Mouse (Mus musculus): ENCODE data around the gene Arrdc3. TPM values are rescaled to one million over a fixed set of nuclear protein-coding genes. Genes with fewer than 3 reads are reported as not detected.
"Not testable (repeated sequence)": the region's sequence is repeated elsewhere in the genome, so short reads cannot be mapped to it uniquely, and the experiment has no call there.

Gene Arrdc3
- 10 to 100 TPM; 31.4 to 36.9 TPM for total RNA-seq (2021)
- long read RNA-seq, experiment 1, full-length matches to known transcripts, result 11 of 16 reads
- long read RNA-seq, experiment 1, partial matches to known transcripts, result 1 of 16 reads
- long read RNA-seq, experiment 1, other reads (novel, unspliced or antisense), result 4 of 16 reads
- long read RNA-seq, experiment 2, full-length matches to known transcripts, result 16 of 22 reads
- long read RNA-seq, experiment 2, partial matches to known transcripts, result 6 of 22 reads
- long read RNA-seq, experiment 2, other reads (novel, unspliced or antisense), result 0 of 22 reads

DNA sequence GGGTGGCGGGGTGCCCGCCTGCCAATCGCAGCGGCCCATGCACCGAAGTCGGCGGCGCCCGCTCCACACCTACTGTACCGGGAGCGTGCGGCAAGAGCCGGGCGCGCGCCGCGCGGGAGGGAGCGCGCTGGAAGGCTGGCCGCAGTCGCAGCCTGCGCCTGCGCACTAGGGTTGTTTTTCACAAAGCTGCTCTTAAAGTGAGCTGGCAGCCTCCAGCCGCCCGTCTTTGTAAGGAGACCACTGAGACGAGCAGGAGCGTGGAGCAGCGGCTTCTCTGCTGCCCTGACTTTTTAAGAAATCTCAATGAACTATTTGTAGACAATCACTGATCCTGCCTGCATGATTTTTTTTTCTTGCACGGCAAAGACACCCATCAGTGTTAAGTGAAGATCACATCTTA, at the start of gene Arrdc3:
TSS of gene Arrdc3 (plus strand) at position 195 of the 400 bp plus-strand sequence.
- intact Hi-C loops (cut with DNase I), result loop anchor here (2.0 to 10.0 kb wide), 4 partner anchors 58 to 902 kb away; partner anchors contain the start of gene Cetn3
- DNase-seq, result peak; percentile 94 to 96

- intact Hi-C loops (cut with DNase I), result loop anchor here (5.0 kb wide), 2 partner anchors 510 to 565 kb away; no protein-coding TSS in a partner anchor
- peak; percentile 51 to 56 for DNase-seq
These were observed 21.0 kb upstream of the Arrdc3 start for GRCm38 (mm10) chr13:80862215-80862614.

DNA sequence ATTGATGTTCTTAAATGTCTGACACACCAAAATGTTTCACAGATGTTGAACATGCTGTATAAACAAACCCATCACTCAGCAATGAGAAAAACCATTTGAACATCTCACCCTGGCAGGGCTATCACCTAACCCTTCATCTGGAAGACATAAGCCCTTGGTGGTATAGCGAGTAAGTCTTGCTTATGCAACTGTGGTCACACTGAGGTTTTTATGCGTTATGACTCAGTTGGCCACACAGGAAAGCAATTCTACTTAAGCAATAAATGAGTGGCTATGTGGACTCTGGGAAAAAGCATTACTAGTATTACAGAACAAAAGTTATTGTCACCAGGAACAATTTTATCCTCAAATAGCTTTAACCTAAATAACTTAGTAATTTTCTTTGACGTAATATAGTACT, 19.0 kb upstream of the Arrdc3 start:
- DNase-seq, result no peak
- intact Hi-C loops (cut with DNase I), result loop anchor here (5.0 kb wide), 2 partner anchors 508 to 563 kb away; no protein-coding TSS in a partner anchor

GRCm38 (mm10) chr13:80875126-80875525, 8.1 kb upstream of the Arrdc3 start:
- no peak for DNase-seq
- intact Hi-C loops (cut with DNase I), result no loop called here

- intact Hi-C loops (cut with DNase I), result loop anchor here (1.0 to 10.0 kb wide), 5 partner anchors 82 to 904 kb away; partner anchors contain the start of gene Cetn3
- no peak for DNase-seq
These were observed 2.4 kb upstream of the Arrdc3 start for GRCm38 (mm10) chr13:80880756-80881155.

DNA sequence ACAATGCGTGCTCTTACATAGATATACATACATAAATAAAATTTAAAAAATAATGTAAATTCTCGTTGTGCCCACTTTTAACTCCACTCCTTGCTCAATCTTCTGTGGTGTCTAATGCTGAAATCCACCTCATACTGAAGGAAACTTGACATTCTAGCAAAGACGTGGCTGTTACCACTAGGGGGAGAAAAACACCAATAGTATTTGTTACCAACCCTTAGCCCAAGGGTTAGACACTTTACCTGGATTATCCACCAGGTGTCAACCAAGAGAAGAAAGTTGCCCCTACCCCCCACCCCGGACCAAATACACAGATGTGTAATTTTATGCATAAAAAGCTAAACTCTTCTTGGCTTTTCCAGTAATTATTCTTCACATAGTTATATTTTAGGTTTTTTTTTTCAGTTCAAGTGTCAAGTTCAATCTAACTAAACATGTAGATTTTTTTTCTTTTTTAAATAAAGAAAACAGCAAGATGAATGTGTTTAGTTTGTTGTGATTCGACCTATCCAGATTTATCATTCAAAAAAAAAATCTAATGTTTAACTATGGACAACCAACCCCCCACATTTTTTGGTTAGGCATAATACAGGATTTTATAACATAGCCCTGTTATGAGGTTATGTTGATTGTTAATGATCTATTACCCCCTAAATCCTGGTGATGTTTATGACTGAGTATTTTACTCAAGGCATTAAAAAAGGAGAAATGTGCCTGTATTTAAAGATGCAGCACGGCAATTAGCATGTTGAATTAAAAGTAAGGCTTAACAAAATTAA, 1.3 kb upstream of the Arrdc3 start:
- peak in 1 of 2 experiments; percentile 23 for DNase-seq
- intact Hi-C loops (cut with DNase I), result loop anchor here (1.0 to 10.0 kb wide), 6 partner anchors 59 to 903 kb away; partner anchors contain the start of gene Cetn3

GRCm38 (mm10) chr13:80882716-80883135, 458 bp upstream of the Arrdc3 start:
- no peak for DNase-seq
- intact Hi-C loops (cut with DNase I), result loop anchor here (2.0 to 10.0 kb wide), 4 partner anchors 58 to 902 kb away; partner anchors contain the start of gene Cetn3

DNA sequence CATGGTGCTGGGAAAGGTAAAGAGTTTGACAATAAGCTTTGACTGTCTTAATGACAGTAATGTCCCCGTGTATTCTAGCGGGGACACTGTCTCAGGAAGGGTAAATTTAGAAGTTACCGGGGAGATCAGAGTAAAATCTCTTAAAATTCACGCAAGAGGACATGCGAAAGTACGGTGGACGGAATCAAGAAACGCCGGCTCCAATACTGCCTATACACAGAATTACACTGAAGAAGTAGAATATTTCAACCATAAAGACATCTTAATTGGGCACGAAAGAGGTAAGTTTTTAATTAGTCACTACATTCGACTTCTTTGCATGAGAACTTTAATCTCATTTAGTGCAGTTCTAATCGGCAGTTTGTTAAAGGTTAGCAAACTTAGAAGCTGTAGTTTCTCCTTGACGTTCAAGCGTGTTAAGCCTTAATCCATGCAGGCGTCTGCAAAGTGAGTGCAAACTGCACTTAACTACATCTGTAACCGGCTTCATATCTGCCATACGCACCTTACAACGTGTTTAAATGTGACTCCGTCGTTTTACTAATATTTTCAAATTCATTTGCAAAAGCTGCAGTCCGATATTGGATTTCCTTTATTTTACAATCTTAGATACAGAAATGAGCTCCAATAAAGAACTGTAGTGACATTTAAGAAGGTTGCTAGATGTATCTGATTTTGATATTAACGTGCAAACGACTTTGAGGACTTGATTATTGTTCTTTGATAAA, 629 bp downstream of the Arrdc3 start:
- DNase-seq, result no peak
- intact Hi-C loops (cut with DNase I), result loop anchor here (2.0 to 10.0 kb wide), 4 partner anchors 57 to 901 kb away; partner anchors contain the start of gene Cetn3

DNA sequence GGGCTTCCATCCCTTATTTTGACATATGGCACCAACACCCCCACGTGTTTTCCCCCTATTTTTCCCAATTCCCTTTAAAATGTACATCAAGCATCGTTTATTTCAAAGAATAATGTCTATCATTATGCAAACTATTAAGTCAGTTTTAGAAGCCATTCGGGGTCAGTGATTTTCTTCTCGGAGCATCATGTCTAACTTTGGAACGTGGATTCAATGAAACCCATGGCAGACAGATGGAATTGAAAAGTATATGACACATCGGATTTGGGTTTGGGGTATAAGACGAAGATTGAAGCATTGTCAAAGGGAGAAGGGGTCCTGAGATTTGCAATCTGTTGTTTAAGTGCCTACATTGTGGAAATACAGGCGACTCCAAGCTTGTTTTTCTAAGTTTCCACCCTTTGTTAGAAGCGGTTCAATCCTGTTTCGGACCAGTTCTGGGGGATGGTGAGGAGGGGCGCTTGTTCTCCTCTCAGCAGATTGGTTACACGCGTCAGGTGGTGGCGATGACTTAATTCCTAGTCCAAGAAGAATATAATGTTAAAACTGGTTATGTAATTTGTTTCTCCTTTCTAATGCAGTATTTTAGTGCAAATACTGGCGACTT, 1.3 kb downstream of the Arrdc3 start:
- intact Hi-C loops (cut with DNase I), result loop anchor here (5.0 to 10.0 kb wide), 3 partner anchors 78 to 900 kb away; partner anchors contain the start of gene Cetn3
- DNase-seq, result peak in 1 of 2 experiments; percentile 33

DNA sequence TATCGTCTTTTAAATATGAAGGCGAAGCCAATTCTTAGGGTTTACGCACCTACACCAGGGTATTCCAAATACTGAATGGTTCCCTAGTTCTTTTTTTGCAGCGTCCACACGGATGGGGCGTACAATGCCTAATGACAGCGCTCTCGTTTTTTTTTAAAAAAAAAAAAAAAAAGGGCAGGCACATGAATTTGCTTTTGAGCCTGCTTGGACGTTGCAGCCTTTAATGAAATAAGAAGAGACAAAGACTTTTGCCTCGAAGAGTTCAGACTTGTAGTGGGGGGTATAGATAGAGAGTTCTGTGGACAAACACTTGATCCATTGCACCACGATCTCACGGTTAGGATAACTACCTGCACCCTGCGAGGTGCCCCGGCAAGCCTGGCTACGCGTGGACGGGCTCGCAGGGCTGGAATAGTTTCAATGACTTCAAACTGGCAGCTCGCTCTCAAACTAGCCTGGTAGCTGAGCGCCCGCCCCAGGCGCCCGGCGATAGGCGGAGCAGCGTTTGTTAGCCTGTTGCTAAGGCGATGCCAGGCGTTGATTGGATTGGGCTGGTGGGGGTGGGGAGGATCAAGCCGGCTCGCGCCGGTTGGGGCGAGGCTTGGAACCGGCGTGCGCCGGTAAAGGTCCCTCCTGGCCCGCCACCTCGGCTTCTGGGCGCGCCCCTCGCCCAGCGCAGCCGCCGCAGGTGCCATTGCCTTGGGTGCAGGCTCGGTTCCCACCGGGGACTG, 2.1 kb downstream of the Arrdc3 start:
- peak; percentile 80 to 86 for DNase-seq
- intact Hi-C loops (cut with DNase I), result loop anchor here (10.0 kb wide), 2 partner anchors 430 to 900 kb away; partner anchors contain the start of gene Cetn3

GRCm38 (mm10) chr13:80885834-80886663, 2.9 kb downstream of the Arrdc3 start:
- intact Hi-C loops (cut with DNase I), result loop anchor here (10.0 kb wide), 2 partner anchors 429 to 899 kb away; partner anchors contain the start of gene Cetn3
- DNase-seq, result peak; percentile 78 to 85

GRCm38 (mm10) chr13:80886664-80887210, 3.6 kb downstream of the Arrdc3 start:
- intact Hi-C loops (cut with DNase I), result loop anchor here (10.0 kb wide), 2 partner anchors 428 to 898 kb away; partner anchors contain the start of gene Cetn3
- no peak for DNase-seq

DNA sequence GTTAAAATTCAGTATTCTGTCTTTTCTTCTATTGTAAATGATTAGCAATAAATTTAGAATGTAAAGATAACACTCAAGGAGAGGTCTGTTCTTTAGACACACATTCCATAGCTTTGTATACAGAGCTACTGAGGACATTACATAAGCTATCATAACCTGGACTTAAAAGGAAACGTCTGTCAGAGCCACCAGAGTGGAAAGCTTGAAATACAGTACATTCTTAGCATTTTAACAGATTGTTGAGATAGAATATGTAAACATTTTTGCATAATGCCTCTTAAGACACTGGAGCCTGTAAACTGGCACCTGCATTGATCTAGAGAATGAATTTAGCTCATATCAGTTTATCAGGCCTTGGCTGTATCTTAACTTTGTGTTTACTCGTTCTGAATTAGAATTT, 4.7 kb downstream of the Arrdc3 start:
- no peak for DNase-seq
- intact Hi-C loops (cut with DNase I), result loop anchor here (10.0 kb wide), 2 partner anchors 427 to 897 kb away; partner anchors contain the start of gene Cetn3

- intact Hi-C loops (cut with DNase I), result not testable (repeated sequence)
These were observed 11.7 kb downstream of the Arrdc3 start for GRCm38 (mm10) chr13:80894928-80895327.

DNA sequence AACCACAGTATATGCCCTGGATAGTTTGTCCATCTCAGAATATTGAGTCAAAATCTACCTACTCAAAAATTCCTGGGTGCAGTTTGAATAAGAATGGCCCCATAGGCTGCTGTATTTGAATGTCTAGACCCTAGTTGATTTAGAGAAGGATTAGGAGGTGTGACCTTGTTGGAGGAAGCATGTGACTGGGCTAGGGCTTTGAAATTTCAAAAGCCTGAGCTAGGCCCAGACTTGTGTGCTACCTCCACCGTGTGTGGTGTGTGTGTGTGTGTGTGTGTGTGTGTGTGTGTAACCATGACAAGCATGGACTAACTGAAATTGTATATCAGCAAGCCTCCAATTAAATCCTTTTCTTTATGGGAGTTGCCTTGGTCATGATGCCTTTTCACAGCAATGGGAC, 14.2 kb downstream of the Arrdc3 start:
- no peak for DNase-seq
- intact Hi-C loops (cut with DNase I), result no loop called here

More at GRCm38 (mm10) chr13:80894928-80895327, 11.7 kb downstream of the Arrdc3 start:
- not testable (repeated sequence) for DNase-seq

GRCm38 (mm10) chr13:80898095-80898494, 14.9 kb downstream of the Arrdc3 start:
- no peak for DNase-seq
- intact Hi-C loops (cut with DNase I), result no loop called here

DNA sequence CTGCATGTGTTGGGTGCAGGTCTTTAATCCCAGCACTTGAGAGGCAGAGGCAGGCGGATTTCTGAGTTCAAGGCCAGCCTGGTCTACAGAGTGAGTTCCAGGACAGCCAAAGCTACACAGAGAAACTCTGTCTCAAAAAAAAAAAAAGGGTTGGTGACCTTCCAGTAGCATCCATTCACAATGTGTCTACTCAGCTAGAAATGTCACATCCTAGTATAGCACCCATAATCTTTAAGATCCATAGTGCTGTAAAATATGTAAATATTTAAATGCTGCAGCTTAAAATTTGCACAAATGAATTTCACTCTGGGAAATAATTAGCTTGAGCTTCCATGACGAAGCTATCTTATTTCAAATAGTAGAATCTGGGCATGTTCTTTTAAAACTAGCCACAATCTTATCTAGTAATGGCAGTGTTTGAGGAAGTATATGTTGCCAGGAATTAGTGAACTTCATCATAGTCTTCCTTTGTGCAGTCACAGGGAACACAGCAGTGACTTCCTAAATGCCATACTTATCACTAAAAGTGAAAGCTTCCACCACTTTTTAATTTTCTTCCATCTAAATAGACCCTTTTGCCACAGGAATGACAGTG, 16.3 kb downstream of the Arrdc3 start:
- intact Hi-C loops (cut with DNase I), result no loop called here
- no peak for DNase-seq
